Mouse (Mus musculus) ES-E14 (cell line): ENCODE results near the gene Scd4. TPM values are rescaled to one million over a fixed set of nuclear protein-coding genes. Genes with fewer than 3 reads are reported as not detected.

Experiments used
- DNase-seq: peaks from one replicate; pipeline ENCODE4 v3.0.0-alpha.2; 2013; ENCODE audit warnings: low read depth, low spot score
- H3K27ac ChIP-seq: 2 replicates; pipeline ENCODE4 v1.5.1; 2012; ENCODE audit warnings: low read depth, mild to moderate bottlenecking, low read length, moderate library complexity, mixed read lengths; ENCODE audit not compliant: poor library complexity, insufficient read depth, severe bottlenecking
- H3K36me3 ChIP-seq: 2 replicates; pipeline ENCODE4 v1.6.1; 2012; ENCODE audit warnings: mild to moderate bottlenecking, low read length, moderate library complexity, mixed read lengths; ENCODE audit not compliant: control insufficient read depth, poor library complexity, insufficient read depth, severe bottlenecking
- H3K4me1 ChIP-seq, 2 experiments: fragments of 150-350 bp in 1 of 2; sonication (generic) in 1 of 2; 2 replicates each; pipeline ENCODE4 v1.6.1; 2012; ENCODE audit warnings: low read length in 2 of 2, mild to moderate bottlenecking in 1 of 2, mixed read lengths in 1 of 2; ENCODE audit not compliant: control insufficient read depth in 2 of 2, insufficient read depth in 2 of 2, poor library complexity in 1 of 2
- H3K4me3 ChIP-seq, 2 experiments: fragments of 150-350 bp in 1 of 2; sonication (generic) in 1 of 2; 2 replicates each; pipeline ENCODE4 v1.5.1; 2012; ENCODE audit warnings: low read length in 2 of 2, low read depth in 1 of 2, mild to moderate bottlenecking in 1 of 2, mixed read lengths in 1 of 2; ENCODE audit not compliant: insufficient read depth in 1 of 2, poor library complexity in 1 of 2, severe bottlenecking in 1 of 2
- H3K9ac ChIP-seq: 2 replicates; pipeline ENCODE4 v1.6.1; 2012; ENCODE audit warnings: low read depth, mild to moderate bottlenecking, low read length, mixed read lengths; ENCODE audit not compliant: poor library complexity, insufficient read depth, severe bottlenecking
- H3K9me3 ChIP-seq: fragments of 150-350 bp; sonication (generic); 2 replicates; pipeline ENCODE4 v1.6.1; 2012; ENCODE audit warnings: low read depth, mild to moderate bottlenecking, low read length; ENCODE audit not compliant: control insufficient read depth, insufficient read depth
- CHD2 ChIP-seq: IDR thresholded peaks from 2 replicates; pipeline ENCODE4 v1.6.1; 2014; ENCODE audit warnings: mild to moderate bottlenecking, low read depth, low read length, inconsistent platforms
- HCFC1 ChIP-seq: IDR thresholded peaks from 2 replicates; pipeline ENCODE4 v1.6.1; 2012; ENCODE audit warnings: low read length, inconsistent platforms, borderline replicate concordance; ENCODE audit not compliant: insufficient read depth
- MAFK ChIP-seq: IDR thresholded peaks from 2 replicates; pipeline ENCODE4 v1.6.1; 2014; ENCODE audit warnings: mild to moderate bottlenecking, low read depth, low read length, inconsistent platforms; ENCODE audit not compliant: insufficient read depth
- ZC3H11A ChIP-seq: IDR thresholded peaks from 2 replicates; pipeline ENCODE4 v1.6.1; 2012; ENCODE audit warnings: low read depth, mild to moderate bottlenecking, inconsistent platforms, low read length, borderline replicate concordance
- ZNF384 ChIP-seq: IDR thresholded peaks from 2 replicates; pipeline ENCODE4 v1.6.1; 2012; ENCODE audit warnings: low read depth, low read length, inconsistent platforms
- in situ Hi-C, 2 experiments: fragments of 600-800 bp; cut with MboI; formaldehyde crosslinking; loops; one replicate each; pipeline ENCODE4 v1.15.1; 2025; ENCODE audit warnings: low sequenced_read_pairs in 2 of 2, inconsistent platforms in 1 of 2; ENCODE audit not compliant: unreplicated experiment in 2 of 2
- total RNA-seq: library from RNA; depleted of rRNA; stranded (reverse); fragments of 300-350 nt; gene quantifications from 2 replicates; pipeline ENCODE4 v1.2.3, GENCODE M21; 2012

Scd4 gene
- total RNA-seq, 1 experiment: 0.13 TPM

DNA sequence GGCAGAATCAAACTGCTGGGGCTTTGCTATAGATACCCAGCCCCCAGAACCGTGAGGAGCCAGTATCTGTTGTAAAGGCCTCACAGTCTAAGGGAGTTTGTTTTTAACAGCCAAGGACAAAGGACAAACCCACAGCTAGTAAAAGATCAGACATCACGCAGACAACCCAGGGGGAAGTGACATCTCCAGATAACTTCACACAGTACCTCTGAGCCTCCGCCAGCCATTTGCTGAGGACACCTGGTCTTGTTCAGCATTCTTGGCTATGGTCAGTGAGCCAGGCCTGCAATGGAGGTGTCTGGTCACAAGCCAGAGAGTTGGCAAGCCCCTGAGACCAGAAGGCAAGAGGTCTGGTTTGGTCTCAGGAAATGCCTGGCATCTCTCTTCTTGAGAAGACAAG lies 40.4 kb upstream of the Scd4 start:
- Histone ChIP-seq H3K4me3 (peak overlapping the region; percentile 94 to 98), H3K36me3 (peaks cover 27% of the 10 kb centered on the region), H3K9me3 (no peaks in the 10 kb centered on the region), H3K27ac (peak overlapping the region; percentile 66; the same call in 1 of the 2 replicates), H3K4me1 (peaks cover 0 to 21% of the 10 kb centered on the region in 2 experiments; a peak in 2 of 4 replicates), H3K9ac (peak overlapping the region; percentile 39; the same call in 1 of the 2 replicates)
- DNase-seq: no peak
- TF ChIP-seq ZNF384 (no peak), HCFC1 (no peak), MAFK (no peak), CHD2 (no peak), ZC3H11A (no peak)
- in situ Hi-C loops: no loop called here

DNA sequence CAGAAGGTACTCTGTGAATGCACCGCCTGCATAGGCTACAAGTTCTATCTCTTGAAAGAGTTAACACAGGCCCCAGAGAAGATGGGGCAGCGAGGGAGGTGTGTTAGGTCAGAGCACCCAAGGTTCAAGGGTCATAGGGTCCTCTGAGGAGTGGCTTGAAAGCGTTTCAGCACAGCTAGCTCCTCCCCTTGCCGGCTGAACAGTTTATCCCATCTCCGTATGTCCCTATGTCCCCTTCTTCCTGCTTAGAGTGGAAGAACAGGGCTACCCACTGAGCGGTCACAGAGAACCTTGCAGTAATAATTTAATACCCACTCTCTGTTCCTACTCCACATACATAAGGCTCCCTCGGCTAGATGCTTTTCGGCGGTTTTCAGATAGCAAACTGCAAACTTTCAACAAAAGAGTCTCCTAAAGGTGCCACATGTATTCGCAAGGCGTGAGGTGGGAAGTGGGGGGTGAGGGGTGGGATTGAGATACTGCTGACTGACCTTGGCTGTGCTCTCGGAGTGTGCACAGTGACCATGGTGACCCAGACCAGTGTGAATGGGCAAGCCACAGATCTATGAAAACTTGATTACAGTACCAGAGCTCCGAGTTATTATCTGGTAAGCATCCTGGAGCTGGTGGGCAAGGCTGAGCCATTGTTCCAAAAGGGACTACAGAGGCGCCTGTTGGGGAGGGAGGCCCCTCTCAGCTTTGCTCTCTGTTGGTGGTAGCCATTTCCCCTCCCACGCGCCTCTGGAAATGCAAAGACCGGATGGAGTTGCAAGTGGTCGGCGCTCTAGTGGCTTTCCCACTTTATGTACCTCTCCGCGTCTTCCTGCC lies 39.7 kb upstream of the Scd4 start, which contains the start of gene Scd2:
Gene Scd2 (plus strand): TSS at position 734 of the 828 bp plus-strand sequence.
- peaks cover 34% of the 10 kb centered on the region for H3K36me3 ChIP-seq
- TF ChIP-seq ZC3H11A: no peak
- peaks cover 0 to 22% of the 10 kb centered on the region in 2 experiments; a peak in 2 of 4 replicates for H3K4me1 ChIP-seq
- peak within 1 kb of the TSS; percentile 94 to 98 for H3K4me3 ChIP-seq
- H3K9me3 ChIP-seq: no peaks in the 10 kb centered on the region
- in situ Hi-C loops: no loop called here
- H3K27ac ChIP-seq: peak within 1 kb of the TSS; percentile 89
- peak within 1 kb of the TSS; percentile 90 for H3K9ac ChIP-seq
- DNase-seq: no peak

DNA sequence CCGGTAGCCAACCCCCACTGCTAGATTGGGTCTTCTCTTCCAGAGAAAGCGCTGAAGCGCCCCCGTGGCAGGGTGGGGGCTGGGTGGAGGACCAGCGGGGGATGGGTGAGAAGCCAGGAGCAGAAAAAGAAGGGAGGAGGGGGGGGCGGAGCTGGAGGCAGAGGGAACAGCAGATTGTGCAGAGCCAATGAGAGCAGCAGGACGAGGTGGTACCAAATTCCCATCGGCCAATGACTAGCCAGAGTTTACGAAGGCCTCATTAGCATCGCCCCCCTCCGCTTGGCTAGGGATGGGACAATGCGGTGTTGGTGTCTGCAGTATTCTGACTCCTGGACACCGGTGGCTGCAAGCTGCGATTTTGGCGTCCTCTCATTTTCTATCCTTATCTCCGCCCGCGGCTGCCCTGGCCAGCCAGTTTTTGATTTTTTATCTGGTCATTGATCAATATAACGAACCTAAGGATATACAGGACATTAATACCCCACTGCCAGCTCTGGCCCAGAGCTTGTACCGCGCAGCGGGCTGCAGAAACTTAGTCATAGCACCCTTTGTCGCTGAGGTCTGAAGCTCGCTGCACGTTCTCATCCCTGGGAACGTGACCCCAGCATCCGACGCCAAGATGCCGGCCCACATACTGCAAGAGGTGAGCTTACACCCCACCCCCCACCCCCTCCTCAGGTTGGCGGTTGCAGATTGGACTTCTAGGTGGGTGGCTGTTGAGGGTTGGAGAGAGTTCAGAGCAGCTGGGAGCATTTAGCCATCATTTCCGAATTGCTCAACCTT lies 38.9 kb upstream of the Scd4 start:
- TF ChIP-seq MAFK: no peak
- TF ChIP-seq ZC3H11A: no peak
- no peak for TF ChIP-seq HCFC1
- peak; percentile 69; the same call in 1 of the 2 replicates for TF ChIP-seq CHD2
- in situ Hi-C loops: no loop called here
- peak; percentile 95 for DNase-seq
- peaks cover 0 to 24% of the 10 kb centered on the region in 2 experiments; a peak in 2 of 4 replicates for H3K4me1 ChIP-seq
- peak overlapping the region; percentile 89 for H3K27ac ChIP-seq
- H3K9ac ChIP-seq: peak overlapping the region; percentile 90
- no peaks in the 10 kb centered on the region for H3K9me3 ChIP-seq
- H3K4me3 ChIP-seq: peak overlapping the region; percentile 94 to 98
- peaks cover 42% of the 10 kb centered on the region for H3K36me3 ChIP-seq

DNA sequence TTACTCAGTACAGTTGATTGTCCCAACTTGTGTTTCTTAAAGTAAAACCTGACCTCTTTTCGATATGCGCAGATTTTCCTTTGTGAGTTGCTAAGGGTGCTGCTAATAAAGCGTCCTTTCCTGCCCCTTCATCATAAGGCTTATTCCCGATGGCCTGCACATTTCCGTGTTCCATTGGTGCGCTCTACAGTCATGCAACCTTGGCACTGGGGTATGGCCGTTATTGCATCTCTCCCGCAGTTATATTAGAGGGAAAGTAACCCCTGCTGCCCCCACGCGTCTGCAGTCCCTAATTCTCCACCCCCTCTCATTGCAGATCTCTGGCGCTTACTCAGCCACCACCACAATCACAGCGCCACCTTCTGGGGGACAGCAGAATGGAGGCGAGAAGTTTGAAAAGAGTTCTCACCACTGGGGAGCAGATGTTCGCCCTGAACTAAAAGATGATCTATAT lies 38.3 kb upstream of the Scd4 start:
- in situ Hi-C loops: loop anchor here in 1 of 2 experiments (5.0 kb wide), 1 partner anchor 47 kb away; no protein-coding TSS in a partner anchor
- Histone ChIP-seq H3K4me3 (peak overlapping the region; percentile 94 to 98), H3K9me3 (no peaks in the 10 kb centered on the region), H3K4me1 (peaks cover 0 to 24% of the 10 kb centered on the region in 2 experiments; a peak in 2 of 4 replicates), H3K36me3 (peaks cover 48% of the 10 kb centered on the region), H3K27ac (peak overlapping the region; percentile 89; the same call in 1 of the 2 replicates), H3K9ac (peak overlapping the region; percentile 90)
- peak; percentile 90 for DNase-seq
- TF ChIP-seq ZC3H11A: peak; percentile 86; the same call in 1 of the 2 replicates
- no peak for TF ChIP-seq CHD2
- TF ChIP-seq HCFC1: no peak
- TF ChIP-seq MAFK: 0 out of 2 replicates have a peak, but pooled peaks have one; percentile 42
- no peak for TF ChIP-seq ZNF384
